Mouse (Mus musculus) hindbrain, embryonic 10.5 days (tissue): ENCODE results near the gene Nosip. TPM values are rescaled to one million over a fixed set of nuclear protein-coding genes. Genes with fewer than 3 reads are reported as not detected.

Source experiments
- DNase-seq: peaks from one replicate; pipeline ENCODE4 v3.0.0-alpha.2; 2017; ENCODE audit warnings: low spot score
- H3K27ac ChIP-seq: fragments of 300-500 bp; sonication (generic); 2 replicates; pipeline ENCODE4 v1.5.1; 2016; ENCODE audit warnings: mild to moderate bottlenecking, moderate library complexity
- H3K27me3 ChIP-seq: fragments of 300-500 bp; sonication (generic); 2 replicates; pipeline ENCODE4 v1.6.1; 2016; ENCODE audit warnings: mild to moderate bottlenecking; ENCODE audit not compliant: poor library complexity, insufficient read depth, severe bottlenecking
- H3K36me3 ChIP-seq: fragments of 300-500 bp; sonication (generic); 2 replicates; pipeline ENCODE4 v1.6.1; 2016; ENCODE audit warnings: mild to moderate bottlenecking, moderate library complexity
- H3K4me1 ChIP-seq: fragments of 300-500 bp; sonication (generic); replicated peaks from 2 replicates; pipeline ENCODE4 v1.6.1; 2016; ENCODE audit warnings: mild to moderate bottlenecking
- H3K4me3 ChIP-seq: fragments of 300-500 bp; sonication (generic); 2 replicates; pipeline ENCODE4 v1.5.1; 2016; ENCODE audit warnings: mild to moderate bottlenecking, moderate library complexity
- H3K9me3 ChIP-seq: fragments of 300-500 bp; sonication (generic); 2 replicates; pipeline ENCODE4 v1.6.1; 2016; ENCODE audit warnings: mild to moderate bottlenecking, moderate library complexity
- WGBS: fragments of 180-500 bp; shearing (Covaris S2); methylation state at CpG from one replicate; pipeline ENCODE4 v1.1.7; 2016; 5-methylcytosine and 5-hydroxymethylcytosine counted together
- polyA plus RNA-seq: library from polyadenylated mRNA; unstranded; fragments of >200 nt; fragmentation: Nextera tagmentation; extraction: Ambion mirVana; gene quantifications from 2 replicates; pipeline ENCODE4 v1.2.1, GENCODE M21; 2016

Nosip gene
- polyA plus RNA-seq, 1 experiment from 2014 or later = 70.7 TPM

GRCm38 (mm10) chr7:45073171-45073707 is 11.0 kb downstream of the Nosip start:
- DNase-seq = no peak
- Histone ChIP-seq H3K4me1 (no peaks in the 10 kb centered on the region), H3K36me3 (peaks cover 52% of the 10 kb centered on the region), H3K9me3 (no peaks in the 10 kb centered on the region), H3K27ac (no peak overlapping the region), H3K27me3 (no peaks in the 10 kb centered on the region), H3K4me3 (no peak overlapping the region)
- 79% methylated on average over 7 of the region's 7 CpGs for WGBS

- no peak for DNase-seq
- H3K9me3 ChIP-seq = no peaks in the 10 kb centered on the region
These were observed 11.7 kb downstream of the Nosip start for GRCm38 (mm10) chr7:45073949-45074348.

GRCm38 (mm10) chr7:45075405-45075804 is 13.2 kb downstream of the Nosip start:
- DNase-seq = no peak
- Histone ChIP-seq H3K27me3 (no peaks in the 10 kb centered on the region), H3K9me3 (no peaks in the 10 kb centered on the region), H3K27ac (no peak overlapping the region), H3K36me3 (peaks cover 52% of the 10 kb centered on the region), H3K4me3 (no peak overlapping the region), H3K4me1 (0 out of 2 replicates have a peak, but pooled peaks cover 4% of the 10 kb centered on the region)
- WGBS = 90% methylated on average over 4 of the region's 4 CpGs

More at GRCm38 (mm10) chr7:45073949-45074348, 11.7 kb downstream of the Nosip start:
- H3K27me3 ChIP-seq = no peaks in the 10 kb centered on the region
- H3K27ac ChIP-seq = no peak overlapping the region
- WGBS = 88% methylated on average over 12 of the region's 12 CpGs
- no peaks in the 10 kb centered on the region for H3K4me1 ChIP-seq
- no peak overlapping the region for H3K4me3 ChIP-seq
- peaks cover 52% of the 10 kb centered on the region for H3K36me3 ChIP-seq

- 90% methylated on average over 30 of the region's 30 CpGs for WGBS
- Histone ChIP-seq H3K27ac (no peak overlapping the region), H3K27me3 (no peaks in the 10 kb centered on the region), H3K9me3 (no peaks in the 10 kb centered on the region), H3K36me3 (peaks cover 52% of the 10 kb centered on the region), H3K4me3 (no peak overlapping the region), H3K4me1 (0 out of 2 replicates have a peak, but pooled peaks cover 4% of the 10 kb centered on the region)
- no peak for DNase-seq
These were observed 14.3 kb downstream of the Nosip start for GRCm38 (mm10) chr7:45076501-45076900.

- no peak for DNase-seq
- Histone ChIP-seq H3K36me3 (peaks cover 49% of the 10 kb centered on the region), H3K9me3 (no peaks in the 10 kb centered on the region), H3K27ac (no peak overlapping the region), H3K27me3 (no peaks in the 10 kb centered on the region), H3K4me1 (0 out of 2 replicates have a peak, but pooled peaks cover 4% of the 10 kb centered on the region), H3K4me3 (no peak overlapping the region)
- WGBS = 89% methylated on average over 14 of the region's 14 CpGs
These were observed 15.1 kb downstream of the Nosip start for GRCm38 (mm10) chr7:45077322-45077721.

- Histone ChIP-seq H3K36me3 (peaks cover 54% of the 10 kb centered on the region), H3K27ac (no peak overlapping the region), H3K4me3 (no peak overlapping the region), H3K4me1 (peaks cover 7% of the 10 kb centered on the region; the same call in 1 of the 2 replicates), H3K27me3 (no peaks in the 10 kb centered on the region), H3K9me3 (no peaks in the 10 kb centered on the region)
- 93% methylated on average over 2 of the region's 2 CpGs for WGBS
- DNase-seq = no peak
These were observed 15.6 kb downstream of the Nosip start for GRCm38 (mm10) chr7:45077829-45078228.

GRCm38 (mm10) chr7:45078513-45078912 is 16.3 kb downstream of the Nosip start:
- peaks cover 58% of the 10 kb centered on the region for H3K36me3 ChIP-seq
- 41% methylated on average over 9 of the region's 9 CpGs for WGBS
- no peaks in the 10 kb centered on the region for H3K9me3 ChIP-seq
- no peaks in the 10 kb centered on the region for H3K27me3 ChIP-seq
- peak; percentile 74 for DNase-seq
- H3K27ac ChIP-seq = no peak overlapping the region
- no peak overlapping the region for H3K4me3 ChIP-seq
- peaks cover 12% of the 10 kb centered on the region; the same call in 1 of the 2 replicates for H3K4me1 ChIP-seq

GRCm38 (mm10) chr7:45079856-45080255 is 17.6 kb downstream of the Nosip start:
- Histone ChIP-seq H3K4me1 (peaks cover 12% of the 10 kb centered on the region; the same call in 1 of the 2 replicates), H3K27me3 (no peaks in the 10 kb centered on the region), H3K36me3 (peaks cover 57% of the 10 kb centered on the region), H3K27ac (no peak overlapping the region), H3K9me3 (no peaks in the 10 kb centered on the region), H3K4me3 (no peak overlapping the region)
- DNase-seq = peak; percentile 90
- WGBS = 1% methylated on average over 10 of the region's 10 CpGs

- H3K36me3 ChIP-seq = peaks cover 56% of the 10 kb centered on the region
- peaks cover 12% of the 10 kb centered on the region; the same call in 1 of the 2 replicates for H3K4me1 ChIP-seq
- DNase-seq = no peak
- no peaks in the 10 kb centered on the region for H3K27me3 ChIP-seq
- peaks cover 2% of the 10 kb centered on the region; the same call in 1 of the 2 replicates for H3K9me3 ChIP-seq
- WGBS = 45% methylated on average over 5 of the region's 5 CpGs
- no peak overlapping the region for H3K4me3 ChIP-seq
- no peak overlapping the region for H3K27ac ChIP-seq
These were observed 18.8 kb downstream of the Nosip start for GRCm38 (mm10) chr7:45081016-45081415.

GRCm38 (mm10) chr7:45082401-45083299 is 20.4 kb downstream of the Nosip start:
- 68% methylated on average over 25 of the region's 25 CpGs for WGBS

GRCm38 (mm10) chr7:45083300-45083890 is 21.2 kb downstream of the Nosip start:
- no peak for DNase-seq
- Histone ChIP-seq H3K36me3 (peaks cover 60% of the 10 kb centered on the region), H3K27me3 (no peaks in the 10 kb centered on the region), H3K4me3 (no peak overlapping the region), H3K27ac (no peak overlapping the region), H3K4me1 (peaks cover 12% of the 10 kb centered on the region; the same call in 1 of the 2 replicates), H3K9me3 (peaks cover 4% of the 10 kb centered on the region; the same call in 1 of the 2 replicates)
- WGBS = 87% methylated on average over 22 of the region's 22 CpGs

More at GRCm38 (mm10) chr7:45082401-45083299, 20.4 kb downstream of the Nosip start:
- no peak for DNase-seq
- H3K27me3 ChIP-seq = no peaks in the 10 kb centered on the region
- H3K4me3 ChIP-seq = 0 out of 2 replicates have a peak overlapping the region, but pooled peaks have one; percentile 18
- peaks cover 4% of the 10 kb centered on the region; the same call in 1 of the 2 replicates for H3K9me3 ChIP-seq
- no peak overlapping the region for H3K27ac ChIP-seq
- peaks cover 12% of the 10 kb centered on the region; the same call in 1 of the 2 replicates for H3K4me1 ChIP-seq
- peaks cover 56% of the 10 kb centered on the region for H3K36me3 ChIP-seq

GRCm38 (mm10) chr7:45086084-45086483 is 23.9 kb downstream of the Nosip start:
- Histone ChIP-seq H3K9me3 (peaks cover 4% of the 10 kb centered on the region; the same call in 1 of the 2 replicates), H3K36me3 (peaks cover 62% of the 10 kb centered on the region), H3K4me1 (peaks cover 16% of the 10 kb centered on the region), H3K27me3 (peaks cover 7% of the 10 kb centered on the region; the same call in 1 of the 2 replicates), H3K4me3 (0 out of 2 replicates have a peak overlapping the region, but pooled peaks have one; percentile 4), H3K27ac (no peak overlapping the region)
- WGBS = 78% methylated on average over 4 of the region's 4 CpGs
- no peak for DNase-seq
